Mouse (Mus musculus) heart, adult 2 months (tissue): ENCODE measurements around the gene 1810010H24Rik.

Experiments used
- CTCF ChIP-seq: fragments of 200-600 bp; IDR thresholded peaks from 2 replicates; pipeline ENCODE4 v1.8.1; 2022; ENCODE audit warnings: antibody characterized with exemption, mild to moderate bottlenecking, moderate library complexity
- EP300 ChIP-seq: fragments of 200-500 bp; IDR thresholded peaks from 2 replicates; pipeline ENCODE4 v1.6.1; 2011; ENCODE audit warnings: low read depth, low read length, control low read depth; ENCODE audit not compliant: insufficient read depth
- POLR2A ChIP-seq: fragments of 200-500 bp; IDR thresholded peaks from 2 replicates; pipeline ENCODE4 v1.6.1; 2011; ENCODE audit warnings: mild to moderate bottlenecking, low read depth, low read length, control low read depth; ENCODE audit not compliant: insufficient read depth

GRCm38 (mm10) chr11:107014597-107015309 lies 10.7 kb upstream of the 1810010H24Rik start:
- TF ChIP-seq CTCF (peak; percentile 65), POLR2A (no peak), EP300 (no peak)
